Mouse (Mus musculus) hindbrain, embryonic 13.5 days (tissue): ENCODE data around the gene Dtx2. TPM values are rescaled to one million over a fixed set of nuclear protein-coding genes. Genes with fewer than 3 reads are reported as not detected.
A peak's percentile ranks its signal among the peaks of the same experiment; 100 is the strongest.

ENCODE experiments used
- ATAC-seq: fragments of 200-750 bp; cut with Nextera tagmentation; 2 replicates; pipeline ENCODE4 v1.8.0; 2017; ENCODE audit warnings: moderate TSS enrichment; ENCODE audit not compliant: low FRiP score
- H3K27ac ChIP-seq: fragments of 300-500 bp; sonication (generic); 2 replicates; pipeline ENCODE4 v1.5.1; 2015; ENCODE audit warnings: inconsistent platforms, mild to moderate bottlenecking, moderate library complexity
- H3K27me3 ChIP-seq: fragments of 300-500 bp; sonication (generic); 2 replicates; pipeline ENCODE4 v1.6.1; 2015; ENCODE audit warnings: mild to moderate bottlenecking, inconsistent platforms
- H3K36me3 ChIP-seq: fragments of 300-500 bp; sonication (generic); 2 replicates; pipeline ENCODE4 v1.6.1; 2015; ENCODE audit warnings: mild to moderate bottlenecking, inconsistent platforms
- H3K4me1 ChIP-seq: fragments of 300-500 bp; sonication (generic); replicated peaks from 2 replicates; pipeline ENCODE4 v1.6.1; 2015; ENCODE audit warnings: inconsistent platforms
- H3K4me2 ChIP-seq: fragments of 300-500 bp; sonication (generic); 2 replicates; pipeline ENCODE4 v1.6.1; 2015; ENCODE audit warnings: inconsistent platforms, mild to moderate bottlenecking, moderate library complexity
- H3K4me3 ChIP-seq: fragments of 300-500 bp; sonication (generic); 2 replicates; pipeline ENCODE4 v1.5.1; 2015; ENCODE audit warnings: mild to moderate bottlenecking, inconsistent platforms
- H3K9ac ChIP-seq: fragments of 300-500 bp; sonication (generic); 2 replicates; pipeline ENCODE4 v1.6.1; 2015; ENCODE audit warnings: mild to moderate bottlenecking, inconsistent platforms
- H3K9me3 ChIP-seq: fragments of 300-500 bp; sonication (generic); 2 replicates; pipeline ENCODE4 v1.6.1; 2016; ENCODE audit warnings: inconsistent platforms
- WGBS: fragments of 180-500 bp; shearing (Covaris S2); methylation state at CpG from one replicate; pipeline ENCODE4 v1.1.7; 2015; 5-methylcytosine and 5-hydroxymethylcytosine counted together
- polyA plus RNA-seq: library from polyadenylated mRNA; unstranded; fragments of >200 nt; fragmentation: Nextera tagmentation; extraction: Ambion mirVana; gene quantifications from 2 replicates; pipeline ENCODE4 v1.2.1, GENCODE M21; 2015

The Dtx2 gene
- polyA plus RNA-seq = 25.6 and 28.3 TPM in 2 replicates

- H3K9me3 ChIP-seq = no peaks in the 10 kb centered on the region
- H3K4me3 ChIP-seq = peak within 1 kb of the TSS; percentile 83
- H3K27ac ChIP-seq = peak within 1 kb of the TSS; percentile 89
- peak within 1 kb of the TSS; percentile 76 for H3K4me2 ChIP-seq
- peak within 1 kb of the TSS; percentile 89 for H3K9ac ChIP-seq
- under 1% methylated on average over 47 of the region's 47 CpGs for WGBS
- H3K27me3 ChIP-seq = no peaks in the 10 kb centered on the region
- ATAC-seq = peak; percentile 93
- H3K36me3 ChIP-seq = peaks cover 30% of the 10 kb centered on the region
- H3K4me1 ChIP-seq = peaks cover 18% of the 10 kb centered on the region
Measured at GRCm38 (mm10) chr5:135994725-135995687, at the start of gene Dtx2. TSS of gene Dtx2 (plus strand) at chr5:135994800.

- Histone ChIP-seq H3K27me3 (no peaks in the 10 kb centered on the region), H3K4me3 (no peak overlapping the region), H3K9ac (no peak overlapping the region), H3K4me1 (peaks cover 4% of the 10 kb centered on the region), H3K4me2 (peak overlapping the region; percentile 19; the same call in 1 of the 2 replicates), H3K27ac (peak overlapping the region; percentile 62), H3K36me3 (no peaks in the 10 kb centered on the region), H3K9me3 (no peaks in the 10 kb centered on the region)
- WGBS = 65% methylated on average over 10 of the region's 10 CpGs
- 0 out of 2 replicates have a peak, but pooled peaks have one; percentile 28 for ATAC-seq
Measured at GRCm38 (mm10) chr5:135945916-135946408, 48.6 kb upstream of the Dtx2 start.

GRCm38 (mm10) chr5:135946621-135947020 is 48.0 kb upstream of the Dtx2 start:
- Histone ChIP-seq H3K27ac (no peak overlapping the region), H3K36me3 (no peaks in the 10 kb centered on the region), H3K4me1 (peaks cover 4% of the 10 kb centered on the region), H3K4me3 (no peak overlapping the region), H3K4me2 (no peak overlapping the region), H3K9ac (no peak overlapping the region), H3K27me3 (no peaks in the 10 kb centered on the region), H3K9me3 (no peaks in the 10 kb centered on the region)
- 61% methylated on average over 5 of the region's 5 CpGs for WGBS
- ATAC-seq = 0 out of 2 replicates have a peak, but pooled peaks have one; percentile 10

GRCm38 (mm10) chr5:135950710-135951412 is 43.7 kb upstream of the Dtx2 start:
- Histone ChIP-seq H3K4me1 (peaks cover 3% of the 10 kb centered on the region), H3K36me3 (no peaks in the 10 kb centered on the region), H3K4me3 (no peak overlapping the region), H3K27me3 (no peaks in the 10 kb centered on the region), H3K27ac (no peak overlapping the region), H3K9ac (no peak overlapping the region), H3K4me2 (no peak overlapping the region), H3K9me3 (no peaks in the 10 kb centered on the region)
- 85% methylated on average over 11 of the region's 11 CpGs for WGBS
- ATAC-seq = no peak

- Histone ChIP-seq H3K4me2 (no peak overlapping the region), H3K27me3 (no peaks in the 10 kb centered on the region), H3K36me3 (no peaks in the 10 kb centered on the region), H3K27ac (no peak overlapping the region), H3K4me1 (0 out of 2 replicates have a peak, but pooled peaks cover 3% of the 10 kb centered on the region), H3K9me3 (no peaks in the 10 kb centered on the region), H3K9ac (no peak overlapping the region), H3K4me3 (no peak overlapping the region)
- no peak for ATAC-seq
- WGBS = 97% methylated on average over 2 of the region's 2 CpGs
Measured at GRCm38 (mm10) chr5:135951660-135952059, 42.9 kb upstream of the Dtx2 start.

- Histone ChIP-seq H3K27ac (no peak overlapping the region), H3K9me3 (no peaks in the 10 kb centered on the region), H3K4me2 (no peak overlapping the region), H3K36me3 (no peaks in the 10 kb centered on the region), H3K4me1 (peaks cover 11% of the 10 kb centered on the region), H3K27me3 (no peaks in the 10 kb centered on the region), H3K4me3 (no peak overlapping the region), H3K9ac (no peak overlapping the region)
- ATAC-seq = no peak
- WGBS = 83% methylated on average over 2 of the region's 2 CpGs
Measured at GRCm38 (mm10) chr5:135952830-135953229, 41.8 kb upstream of the Dtx2 start.

- no peak for ATAC-seq
Measured at GRCm38 (mm10) chr5:135956300-135957206, 38.0 kb upstream of the Dtx2 start.

GRCm38 (mm10) chr5:135957207-135957974 is 37.2 kb upstream of the Dtx2 start:
- peak overlapping the region; percentile 89 for H3K27ac ChIP-seq
- H3K4me3 ChIP-seq = peak overlapping the region; percentile 35
- H3K4me2 ChIP-seq = peak overlapping the region; percentile 54
- H3K4me1 ChIP-seq = peaks cover 28% of the 10 kb centered on the region
- H3K9ac ChIP-seq = peak overlapping the region; percentile 59
- 8% methylated on average over 28 of the region's 28 CpGs for WGBS
- ATAC-seq = peak; percentile 73
- no peaks in the 10 kb centered on the region for H3K36me3 ChIP-seq
- no peaks in the 10 kb centered on the region for H3K27me3 ChIP-seq
- no peaks in the 10 kb centered on the region for H3K9me3 ChIP-seq

More at GRCm38 (mm10) chr5:135956300-135957206, 38.0 kb upstream of the Dtx2 start:
- peaks cover 21% of the 10 kb centered on the region for H3K4me1 ChIP-seq
- no peaks in the 10 kb centered on the region for H3K27me3 ChIP-seq
- peak overlapping the region; percentile 54 for H3K4me2 ChIP-seq
- H3K9me3 ChIP-seq = no peaks in the 10 kb centered on the region
- H3K4me3 ChIP-seq = no peak overlapping the region; the same call in 1 of the 2 replicates
- H3K36me3 ChIP-seq = no peaks in the 10 kb centered on the region
- H3K27ac ChIP-seq = peak overlapping the region; percentile 89
- WGBS = 84% methylated on average over 9 of the region's 9 CpGs
- peak overlapping the region; percentile 59; the same call in 1 of the 2 replicates for H3K9ac ChIP-seq

GRCm38 (mm10) chr5:135958367-135958766 is 36.2 kb upstream of the Dtx2 start:
- Histone ChIP-seq H3K9ac (no peak overlapping the region), H3K27ac (peak overlapping the region; percentile 89), H3K4me2 (peak overlapping the region; percentile 54; the same call in 1 of the 2 replicates), H3K27me3 (no peaks in the 10 kb centered on the region), H3K9me3 (no peaks in the 10 kb centered on the region), H3K36me3 (no peaks in the 10 kb centered on the region), H3K4me3 (no peak overlapping the region), H3K4me1 (peaks cover 33% of the 10 kb centered on the region)
- 87% methylated on average over 4 of the region's 4 CpGs for WGBS
- ATAC-seq = no peak

- no peak overlapping the region for H3K4me2 ChIP-seq
- no peak for ATAC-seq
- H3K9me3 ChIP-seq = no peaks in the 10 kb centered on the region
- no peak overlapping the region for H3K27ac ChIP-seq
- peaks cover 34% of the 10 kb centered on the region for H3K4me1 ChIP-seq
- no peaks in the 10 kb centered on the region for H3K36me3 ChIP-seq
- 94% methylated on average over 7 of the region's 7 CpGs for WGBS
- H3K4me3 ChIP-seq = no peak overlapping the region
- H3K27me3 ChIP-seq = 0 out of 2 replicates have a peak, but pooled peaks cover under 1% of the 10 kb centered on the region
- no peak overlapping the region for H3K9ac ChIP-seq
Measured at GRCm38 (mm10) chr5:135959911-135960310, 34.7 kb upstream of the Dtx2 start.
